Mouse (Mus musculus) layer of hippocampus, adult 18-20 months (tissue): ENCODE results near the gene Gm49322. TPM values are rescaled to one million over a fixed set of nuclear protein-coding genes. Genes with fewer than 3 reads are reported as not detected.
A peak's percentile ranks its signal among the peaks of the same experiment; 100 is the strongest.
"Not testable (repeated sequence)": the region's sequence is repeated elsewhere in the genome, so short reads cannot be mapped to it uniquely, and the experiment has no call there.

ENCODE experiments used
- DNase-seq, 2 experiments: peaks; one replicate each; pipeline ENCODE4 v3.0.0; 2022; ENCODE audit warnings: low spot score in 2 of 2
- long read RNA-seq: library from polyadenylated mRNA; stranded (forward); transcript quantifications from one replicate; pipeline ENCODE4 v2.0.0, GENCODE M21; 2021
- total RNA-seq, 2 experiments: library from RNA; stranded (reverse); gene quantifications; 2 replicates each; pipeline ENCODE4 v1.2.3; 2021

Gene Gm49322
- total RNA-seq: 1 to 10 TPM; 2.6 to 3.1 TPM
- long read RNA-seq, full-length matches to known transcripts: 3 of 7 reads
- long read RNA-seq, partial matches to known transcripts: 0 of 7 reads
- long read RNA-seq, other reads (novel, unspliced or antisense): 4 of 7 reads

GRCm38 (mm10) chr10:80605721-80606120, at the start of gene Gm49322:
Gene Gm49322, plus strand, starts transcription at chr10:80606021.
- not testable (repeated sequence) for DNase-seq

- DNase-seq: peak in 1 of 2 experiments; percentile 82
Measured at GRCm38 (mm10) chr10:80557346-80557965, 48.4 kb upstream of the Gm49322 start.

- no peak for DNase-seq
Measured at GRCm38 (mm10) chr10:80559431-80559830, 46.4 kb upstream of the Gm49322 start.

GRCm38 (mm10) chr10:80560621-80561020, 45.2 kb upstream of the Gm49322 start:
- DNase-seq: no peak

- peak; percentile 89 to 97 for DNase-seq
Measured at GRCm38 (mm10) chr10:80561116-80561944, 44.5 kb upstream of the Gm49322 start, which contains the start of gene Rexo1. Gene Rexo1, minus strand, starts transcription at chr10:80561560.

- peak; percentile 78 to 93 for DNase-seq
Measured at GRCm38 (mm10) chr10:80566375-80567092, 39.3 kb upstream of the Gm49322 start.

GRCm38 (mm10) chr10:80568876-80569275, 36.9 kb upstream of the Gm49322 start:
- DNase-seq: no peak

- DNase-seq: no peak
Measured at GRCm38 (mm10) chr10:80569664-80570066, 36.2 kb upstream of the Gm49322 start.

- DNase-seq: no peak
Measured at GRCm38 (mm10) chr10:80570419-80570818, 35.4 kb upstream of the Gm49322 start.

- no peak for DNase-seq
Measured at GRCm38 (mm10) chr10:80570871-80571836, 34.7 kb upstream of the Gm49322 start.

- DNase-seq: no peak
Measured at GRCm38 (mm10) chr10:80572477-80572876, 33.3 kb upstream of the Gm49322 start.

- DNase-seq: peak in 1 of 2 experiments; percentile 76
Measured at GRCm38 (mm10) chr10:80573944-80574343, 31.9 kb upstream of the Gm49322 start.

- DNase-seq: no peak
Measured at GRCm38 (mm10) chr10:80574896-80575295, 30.9 kb upstream of the Gm49322 start.

GRCm38 (mm10) chr10:80575925-80576324, 29.9 kb upstream of the Gm49322 start:
- DNase-seq: no peak

GRCm38 (mm10) chr10:80576351-80577194, 29.2 kb upstream of the Gm49322 start:
- DNase-seq: peak in 1 of 2 experiments; percentile 66

- peak; percentile 95 to 97 for DNase-seq
Measured at GRCm38 (mm10) chr10:80577195-80578130, 28.4 kb upstream of the Gm49322 start, which contains the start of gene Klf16. Gene Klf16, minus strand, starts transcription at chr10:80577321.

GRCm38 (mm10) chr10:80578131-80578750, 27.6 kb upstream of the Gm49322 start:
- peak in 1 of 2 experiments; percentile 74 for DNase-seq

GRCm38 (mm10) chr10:80578911-80579310, 26.9 kb upstream of the Gm49322 start:
- peak in 1 of 2 experiments; percentile 65 for DNase-seq
